Mouse (Mus musculus) small intestine, adult 2 months (tissue): ENCODE measurements around the gene 5330417H12Rik. TPM values are rescaled to one million over a fixed set of nuclear protein-coding genes. Genes with fewer than 3 reads are reported as not detected.
A peak's percentile ranks its signal among the peaks of the same experiment; 100 is the strongest.

Source experiments
- H3K27ac ChIP-seq: fragments of 200-500 bp; 2 replicates; pipeline ENCODE4 v1.5.1; 2012; ENCODE audit warnings: low read depth, low read length, control low read depth, inconsistent platforms; ENCODE audit not compliant: insufficient read depth
- H3K27me3 ChIP-seq: fragments of 200-500 bp; 2 replicates; pipeline ENCODE4 v1.6.1; 2012; ENCODE audit warnings: mild to moderate bottlenecking, moderate library complexity, low read length, inconsistent platforms; ENCODE audit not compliant: control insufficient read depth, insufficient read depth
- H3K36me3 ChIP-seq: fragments of 200-500 bp; 2 replicates; pipeline ENCODE4 v1.6.1; 2012; ENCODE audit warnings: mild to moderate bottlenecking, low read length, control low read depth, inconsistent platforms; ENCODE audit not compliant: control insufficient read depth, insufficient read depth
- H3K4me1 ChIP-seq: fragments of 200-500 bp; 2 replicates; pipeline ENCODE4 v1.6.1; 2012; ENCODE audit warnings: low read length, inconsistent platforms, mixed read lengths; ENCODE audit not compliant: control insufficient read depth, insufficient read depth, insufficient read length
- H3K4me3 ChIP-seq: fragments of 200-500 bp; 2 replicates; pipeline ENCODE4 v1.5.1; 2012; ENCODE audit warnings: low read depth, mild to moderate bottlenecking, control low read depth, inconsistent platforms, low read length, moderate library complexity
- CTCF ChIP-seq: fragments of 200-500 bp; IDR thresholded peaks from 2 replicates; pipeline ENCODE4 v1.5.1; 2012; ENCODE audit warnings: low read depth, mild to moderate bottlenecking, control low read depth, inconsistent platforms, low read length, moderate library complexity, mixed read lengths; ENCODE audit not compliant: insufficient replicate concordance, insufficient read length; ENCODE audit errors: extremely low read depth
- POLR2A ChIP-seq: fragments of 200-500 bp; IDR thresholded peaks from 2 replicates; pipeline ENCODE4 v1.6.1; 2012; ENCODE audit warnings: low read depth, mild to moderate bottlenecking, control low read depth, inconsistent platforms, low read length, moderate library complexity
- WGBS: fragments of 180-500 bp; shearing (Covaris S2); methylation state at CpG from one replicate; pipeline ENCODE4 v1.1.7; 2018; 5-methylcytosine and 5-hydroxymethylcytosine counted together
- polyA plus RNA-seq: library from polyadenylated mRNA; depleted of rRNA; stranded (reverse); fragments of >200 nt; gene quantifications from 2 replicates; pipeline ENCODE4 v1.2.3, GENCODE M21; 2012; rRNA removed

5330417H12Rik gene
- not detected in 2 replicates for polyA plus RNA-seq

GRCm38 (mm10) chr7:107625061-107625460, at the start of gene 5330417H12Rik:
5330417H12Rik (minus strand) TSS chr7:107625161.
- 74% methylated on average over 2 of the region's 2 CpGs for WGBS
- no peaks in the 10 kb centered on the region for H3K27me3 ChIP-seq
- no peak for TF ChIP-seq CTCF
- no peak for TF ChIP-seq POLR2A

DNA sequence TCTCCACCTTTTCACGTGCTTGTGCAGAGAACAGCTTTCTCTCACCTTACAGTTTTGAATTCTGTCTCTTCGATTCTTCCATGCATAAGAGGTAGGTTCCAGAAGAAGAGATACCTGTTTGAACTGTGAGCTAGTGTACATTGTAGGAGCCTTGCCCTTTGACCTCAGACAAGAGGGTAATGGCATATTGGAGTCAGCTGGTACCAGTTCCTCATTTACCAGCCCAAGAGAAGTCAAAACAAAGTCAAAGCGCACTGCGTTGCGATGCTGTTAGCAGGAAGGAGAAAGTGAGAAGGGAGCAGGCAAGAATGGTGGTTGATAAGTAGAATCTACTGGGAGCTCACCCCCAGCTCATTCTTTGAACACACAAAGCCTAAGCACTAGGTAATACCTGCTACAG, 43.6 kb upstream of the 5330417H12Rik start:
- peaks cover 3% of the 10 kb centered on the region for H3K36me3 ChIP-seq
- H3K4me3 ChIP-seq: no peak overlapping the region
- peaks cover 26% of the 10 kb centered on the region for H3K4me1 ChIP-seq
- no peak for TF ChIP-seq CTCF
- no peak for TF ChIP-seq POLR2A
- H3K27ac ChIP-seq: peak overlapping the region; percentile 44
- 36% methylated on average over 5 of the region's 5 CpGs for WGBS
- no peaks in the 10 kb centered on the region for H3K27me3 ChIP-seq

More at GRCm38 (mm10) chr7:107625061-107625460, at the start of gene 5330417H12Rik:
- Histone ChIP-seq H3K36me3 (no peaks in the 10 kb centered on the region), H3K27ac (no peak within 1 kb of the TSS), H3K4me1 (no peaks in the 10 kb centered on the region), H3K4me3 (no peak within 1 kb of the TSS)

DNA sequence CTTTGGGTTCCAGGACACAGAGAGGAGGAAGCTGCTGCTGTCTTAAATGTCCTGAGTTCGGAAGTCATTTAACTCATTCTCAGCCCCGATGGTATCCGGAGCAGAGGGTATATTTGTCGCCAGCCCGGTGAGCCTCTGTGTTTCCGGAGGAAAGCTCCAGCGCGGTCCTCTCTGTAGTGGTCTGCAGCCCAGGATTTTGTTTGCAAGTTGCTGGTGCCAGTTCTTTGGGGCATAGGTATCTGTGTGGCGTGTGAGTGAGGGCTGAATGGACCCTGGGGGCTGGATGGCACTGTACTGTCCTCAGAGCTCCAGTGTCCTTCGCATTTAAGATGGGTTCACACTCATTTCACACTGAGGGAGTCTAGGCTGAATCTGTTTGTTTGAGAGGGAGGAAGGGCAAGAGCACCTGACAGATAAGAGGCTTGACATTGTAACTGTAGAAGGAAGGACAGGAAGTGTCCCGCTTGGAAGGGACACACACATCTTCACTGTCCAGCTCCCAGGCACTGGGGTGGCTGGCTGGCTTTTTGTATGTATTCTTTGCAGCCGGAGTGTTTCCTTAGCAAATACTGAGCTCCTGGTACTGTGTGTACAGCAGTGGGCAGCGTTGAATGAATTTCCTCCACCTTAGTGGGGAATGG, 41.4 kb upstream of the 5330417H12Rik start:
- Histone ChIP-seq H3K4me3 (peak overlapping the region; percentile 78), H3K36me3 (peaks cover 3% of the 10 kb centered on the region), H3K27me3 (no peaks in the 10 kb centered on the region), H3K27ac (peak overlapping the region; percentile 99), H3K4me1 (peaks cover 37% of the 10 kb centered on the region)
- 6% methylated on average over 13 of the region's 13 CpGs for WGBS
- TF ChIP-seq CTCF: no peak
- no peak; the same call in 1 of the 2 replicates for TF ChIP-seq POLR2A

DNA sequence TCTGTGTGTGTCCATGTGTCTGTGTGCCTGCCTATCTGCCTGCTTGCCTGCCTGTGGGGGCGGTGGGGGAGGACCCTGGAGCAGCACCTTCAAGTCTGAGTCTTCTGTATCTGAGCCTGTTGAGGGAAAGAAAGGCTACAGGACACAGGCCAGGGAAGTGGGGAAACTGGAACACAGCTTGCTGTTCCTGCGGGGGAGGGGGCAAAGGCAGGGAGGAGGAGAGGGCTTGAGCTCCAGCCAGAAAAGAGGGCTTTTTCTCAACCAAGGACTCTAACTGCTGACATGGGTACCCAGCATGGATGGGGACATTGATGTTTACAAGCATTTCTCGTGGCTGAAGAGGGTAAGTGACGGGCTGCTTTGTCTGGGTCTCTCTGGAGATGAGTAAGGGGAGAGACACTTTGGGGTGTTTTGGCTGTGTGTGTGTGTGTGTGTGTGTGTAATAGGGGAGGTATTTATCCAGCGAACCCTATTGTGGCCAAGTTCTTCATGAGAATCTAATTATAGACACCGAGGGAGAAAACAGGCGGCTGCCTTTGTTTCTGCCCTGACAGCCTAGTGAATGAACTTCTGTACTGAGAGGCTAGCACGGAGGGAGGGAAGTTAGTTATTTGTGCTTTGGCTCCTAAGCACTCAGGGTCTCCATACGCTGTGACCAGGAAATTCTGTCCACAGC, 40.8 kb upstream of the 5330417H12Rik start:
- WGBS: 9% methylated on average over 9 of the region's 9 CpGs
- Histone ChIP-seq H3K27ac (peak overlapping the region; percentile 99), H3K4me1 (peaks cover 38% of the 10 kb centered on the region), H3K27me3 (no peaks in the 10 kb centered on the region), H3K36me3 (no peaks in the 10 kb centered on the region), H3K4me3 (peak overlapping the region; percentile 78)
- TF ChIP-seq POLR2A: no peak
- no peak for TF ChIP-seq CTCF

DNA sequence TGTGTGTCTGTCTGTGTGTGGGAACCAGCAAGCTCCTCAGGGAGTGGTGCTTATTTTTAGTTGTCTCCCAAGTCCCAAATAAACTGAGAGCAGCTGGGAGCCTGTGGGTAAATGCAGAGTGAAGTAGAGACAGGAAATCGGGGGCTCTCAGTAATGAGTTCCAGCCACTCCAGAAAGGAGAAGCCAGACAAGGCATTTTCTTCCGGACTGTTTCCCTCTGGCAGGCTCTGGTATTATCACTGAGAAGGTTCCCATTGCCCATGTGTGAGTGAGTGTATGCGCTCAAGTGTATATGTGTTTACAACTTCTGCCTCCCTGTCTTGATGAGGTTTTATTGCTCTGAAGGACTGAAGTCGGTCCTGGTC, 40.2 kb upstream of the 5330417H12Rik start:
- peak overlapping the region; percentile 78 for H3K4me3 ChIP-seq
- H3K27me3 ChIP-seq: no peaks in the 10 kb centered on the region
- no peaks in the 10 kb centered on the region for H3K36me3 ChIP-seq
- WGBS: 9% methylated on average over 4 of the region's 4 CpGs
- peaks cover 38% of the 10 kb centered on the region for H3K4me1 ChIP-seq
- peak overlapping the region; percentile 99 for H3K27ac ChIP-seq
- TF ChIP-seq CTCF (no peak), POLR2A (no peak)

- Histone ChIP-seq H3K27me3 (no peaks in the 10 kb centered on the region), H3K4me3 (peak overlapping the region; percentile 78), H3K4me1 (peaks cover 36% of the 10 kb centered on the region), H3K27ac (peak overlapping the region; percentile 99), H3K36me3 (no peaks in the 10 kb centered on the region)
- WGBS: 6% methylated on average over 8 of the region's 8 CpGs
- no peak for TF ChIP-seq CTCF
- TF ChIP-seq POLR2A: no peak; the same call in 1 of the 2 replicates
Observed at GRCm38 (mm10) chr7:107664063-107665056, 39.4 kb upstream of the 5330417H12Rik start.

DNA sequence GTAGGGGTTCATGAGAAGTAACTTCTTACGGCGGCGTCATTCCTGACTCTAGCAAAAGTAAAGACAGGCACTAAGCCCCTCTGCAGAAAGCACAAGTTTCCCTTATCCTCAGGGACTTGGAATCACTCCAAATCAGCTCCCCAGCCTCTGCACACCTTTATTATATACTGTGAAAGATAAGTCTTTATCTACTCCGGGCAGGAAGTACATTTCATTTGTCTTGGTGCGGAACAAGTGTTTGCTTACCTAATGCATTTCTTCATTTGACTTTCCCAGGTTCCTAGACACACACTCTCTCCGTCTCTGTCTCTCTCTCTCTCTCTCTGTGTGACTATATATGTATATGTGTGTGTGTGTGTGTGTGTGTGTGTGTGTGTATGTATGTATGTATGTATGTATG, 38.7 kb upstream of the 5330417H12Rik start:
- TF ChIP-seq POLR2A (no peak), CTCF (no peak)
- H3K4me3 ChIP-seq: no peak overlapping the region
- peaks cover 33% of the 10 kb centered on the region for H3K4me1 ChIP-seq
- no peaks in the 10 kb centered on the region for H3K27me3 ChIP-seq
- 16% methylated on average over 6 of the region's 6 CpGs for WGBS
- H3K27ac ChIP-seq: peak overlapping the region; percentile 99
- H3K36me3 ChIP-seq: no peaks in the 10 kb centered on the region
